Mouse (Mus musculus) limb, embryonic 15.5 days (tissue): ENCODE measurements at regions not wholly inside any gene's neighbourhood (a gene's known extent, or its start where the extent isn't known, plus 50 kb on each side); places are given as distances from the start of the nearest gene placed in this dataset.

ENCODE experiments used
- ATAC-seq: fragments of 200-750 bp; cut with Nextera tagmentation; 2 replicates; pipeline ENCODE4 v1.8.0; 2017; ENCODE audit warnings: low read depth, moderate TSS enrichment; ENCODE audit not compliant: insufficient number of reproducible peaks, low FRiP score, low TSS enrichment
- H3K27ac ChIP-seq: fragments of 300-500 bp; sonication (generic); 2 replicates; pipeline ENCODE4 v1.5.1; 2015; ENCODE audit warnings: moderate library complexity, mild to moderate bottlenecking, inconsistent platforms
- H3K27me3 ChIP-seq: fragments of 300-500 bp; sonication (generic); 2 replicates; pipeline ENCODE4 v1.6.1; 2015; ENCODE audit warnings: inconsistent platforms
- H3K36me3 ChIP-seq: fragments of 300-500 bp; sonication (generic); 2 replicates; pipeline ENCODE4 v1.6.1; 2015; ENCODE audit warnings: inconsistent platforms
- H3K4me1 ChIP-seq: fragments of 300-500 bp; sonication (generic); 2 replicates; pipeline ENCODE4 v1.6.1; 2015; ENCODE audit warnings: inconsistent platforms
- H3K4me2 ChIP-seq: fragments of 300-500 bp; sonication (generic); 2 replicates; pipeline ENCODE4 v1.6.1; 2015; ENCODE audit warnings: mild to moderate bottlenecking, inconsistent platforms
- H3K4me3 ChIP-seq: fragments of 300-500 bp; sonication (generic); 2 replicates; pipeline ENCODE4 v1.5.1; 2015; ENCODE audit warnings: mild to moderate bottlenecking, inconsistent platforms
- H3K9ac ChIP-seq: fragments of 300-500 bp; sonication (generic); 2 replicates; pipeline ENCODE4 v1.6.1; 2015; ENCODE audit warnings: inconsistent platforms
- H3K9me3 ChIP-seq: fragments of 300-500 bp; sonication (generic); 2 replicates; pipeline ENCODE4 v1.6.1; 2016; ENCODE audit warnings: inconsistent platforms
- WGBS: fragments of 180-500 bp; shearing (Covaris S2); methylation state at CpG from one replicate; pipeline ENCODE4 v1.1.7; 2015; 5-methylcytosine and 5-hydroxymethylcytosine counted together

GRCm38 (mm10) chr8:26923166-26923565 lies 54.0 kb upstream of the Zfp703 start:
- Histone ChIP-seq H3K27me3 (0 out of 2 replicates have a peak, but pooled peaks cover 4% of the 10 kb centered on the region), H3K9ac (no peak overlapping the region), H3K4me3 (no peak overlapping the region), H3K27ac (no peak overlapping the region), H3K4me1 (no peaks in the 10 kb centered on the region), H3K4me2 (no peak overlapping the region), H3K9me3 (no peaks in the 10 kb centered on the region), H3K36me3 (no peaks in the 10 kb centered on the region)
- no peak for ATAC-seq
- WGBS, result 55% methylated on average over 8 of the region's 8 CpGs
